Mouse (Mus musculus) heart, postnatal 14 days (tissue): ENCODE data around the gene P4ha1. TPM values are rescaled to one million over a fixed set of nuclear protein-coding genes. Genes with fewer than 3 reads are reported as not detected.

Experiments used
- DNase-seq, 2 experiments: peaks; one replicate each; pipeline ENCODE4 v3.0.0; 2021 to 2022
- intact Hi-C: fragments of 180-260 bp; cut with DNase I; formaldehyde crosslinking; loops from one replicate; pipeline ENCODE4 v1.15.1; 2025
- total RNA-seq, 2 experiments: library from RNA; stranded (reverse); gene quantifications; 2 replicates each; pipeline ENCODE4 v1.2.3; 2021

P4ha1 gene
- total RNA-seq, 2 experiments from 2014 or later, result 24.5 to 34.7 TPM

- DNase-seq, result no peak
- intact Hi-C loops, result loop anchor here (2.0 kb wide), 1 partner anchor 47 kb away; no protein-coding TSS in a partner anchor
Observed at GRCm38 (mm10) chr10:59311881-59312280, 11.2 kb upstream of the P4ha1 start.

- intact Hi-C loops, result no loop called here
- DNase-seq, result no peak
Observed at GRCm38 (mm10) chr10:59321112-59321511, 2.0 kb upstream of the P4ha1 start.

DNA sequence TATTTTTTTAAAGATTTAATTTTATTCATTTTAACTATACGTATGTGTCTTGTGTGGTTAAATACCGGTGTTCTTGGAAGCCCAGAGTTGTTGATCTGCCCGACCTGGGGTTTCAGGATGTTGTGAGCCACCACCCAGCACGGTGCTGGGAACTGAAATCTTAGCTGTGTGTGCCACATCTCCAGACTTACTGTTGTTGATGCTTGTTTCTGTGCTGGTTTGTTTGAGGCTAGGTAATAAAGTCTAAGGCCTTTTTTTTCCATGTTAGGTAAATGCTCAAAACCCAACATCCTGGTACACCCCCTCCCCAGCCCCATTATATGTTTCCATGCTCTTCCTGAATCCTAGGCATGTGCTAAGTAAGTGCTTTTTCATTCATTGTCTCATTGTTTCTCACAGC is 825 bp upstream of the P4ha1 start:
- intact Hi-C loops, result no loop called here
- DNase-seq, result no peak

DNA sequence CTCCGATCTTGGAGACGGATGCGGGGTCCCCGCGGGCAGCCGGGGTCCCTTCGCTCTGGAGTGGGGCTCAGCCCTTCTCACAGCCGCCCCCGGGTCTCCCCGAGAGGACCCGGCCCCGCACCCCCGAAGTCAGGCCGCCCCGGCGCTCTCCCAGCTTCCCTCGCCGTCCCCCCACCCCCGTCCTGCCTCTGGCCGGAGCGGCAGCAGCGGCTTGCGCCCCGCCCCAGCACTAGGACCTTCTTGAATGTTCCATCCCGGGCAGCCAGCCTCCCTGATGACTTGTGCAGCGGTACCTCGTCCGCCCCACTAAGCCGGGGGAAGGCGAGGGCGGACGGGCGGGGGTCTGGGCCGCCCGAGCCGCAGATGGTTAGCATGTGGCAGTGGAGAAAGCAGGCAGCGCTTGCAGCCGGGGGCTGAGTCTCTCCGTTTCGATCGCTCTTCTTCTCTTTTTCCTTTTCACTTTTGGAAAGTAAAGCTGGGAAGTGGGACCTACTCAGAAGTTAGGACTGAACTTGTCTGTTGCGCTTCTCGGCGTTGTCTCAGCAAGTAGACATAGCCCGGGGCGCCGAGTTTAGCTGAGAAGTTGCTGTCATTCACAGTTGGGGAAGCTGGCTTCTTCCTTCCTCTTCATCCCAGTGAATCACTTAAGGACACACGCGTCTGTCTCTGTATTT is 529 bp downstream of the P4ha1 start:
- intact Hi-C loops, result no loop called here
- DNase-seq, result no peak

- intact Hi-C loops, result no loop called here
- DNase-seq, result peak in 1 of 2 experiments; percentile 7
Observed at GRCm38 (mm10) chr10:59324311-59325165, 1.4 kb downstream of the P4ha1 start.

DNA sequence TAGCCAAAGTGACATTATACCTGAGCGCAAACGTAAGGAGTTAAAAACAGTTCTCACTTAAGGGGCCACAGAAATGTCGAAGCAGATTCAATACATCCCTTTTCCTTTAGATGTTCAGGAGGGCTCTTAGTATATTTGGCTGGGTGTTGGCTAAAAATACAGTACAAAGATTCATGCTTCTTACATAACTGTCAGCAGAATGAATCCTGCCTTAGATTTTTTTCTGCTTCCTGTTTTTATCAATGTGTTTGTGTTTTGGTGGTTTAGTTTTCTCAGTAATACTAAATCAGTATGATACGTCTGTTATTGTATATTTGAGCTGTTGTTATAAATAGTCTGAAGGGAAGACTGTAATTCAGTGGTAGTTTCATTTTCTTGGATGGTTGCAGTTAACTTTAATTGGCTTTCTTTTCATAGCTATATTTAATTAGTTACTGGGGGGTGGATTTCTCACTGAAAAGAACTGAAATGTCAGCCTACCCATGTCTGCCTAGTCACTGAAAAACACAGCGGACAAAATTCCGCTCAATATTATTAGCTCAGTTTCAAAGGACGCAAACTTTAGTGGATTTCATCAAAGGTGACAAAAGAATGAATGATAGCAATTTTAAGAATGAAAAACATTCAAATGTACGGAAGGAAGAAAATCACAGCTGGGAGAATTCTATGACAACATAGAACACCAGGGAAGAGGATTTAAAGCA is 3.7 kb downstream of the P4ha1 start:
- no peak for DNase-seq
- intact Hi-C loops, result no loop called here

GRCm38 (mm10) chr10:59327316-59327710 is 4.2 kb downstream of the P4ha1 start:
- no peak for DNase-seq
- intact Hi-C loops, result no loop called here

- intact Hi-C loops, result no loop called here
- no peak for DNase-seq
Observed at GRCm38 (mm10) chr10:59331546-59332256, 8.6 kb downstream of the P4ha1 start.

DNA sequence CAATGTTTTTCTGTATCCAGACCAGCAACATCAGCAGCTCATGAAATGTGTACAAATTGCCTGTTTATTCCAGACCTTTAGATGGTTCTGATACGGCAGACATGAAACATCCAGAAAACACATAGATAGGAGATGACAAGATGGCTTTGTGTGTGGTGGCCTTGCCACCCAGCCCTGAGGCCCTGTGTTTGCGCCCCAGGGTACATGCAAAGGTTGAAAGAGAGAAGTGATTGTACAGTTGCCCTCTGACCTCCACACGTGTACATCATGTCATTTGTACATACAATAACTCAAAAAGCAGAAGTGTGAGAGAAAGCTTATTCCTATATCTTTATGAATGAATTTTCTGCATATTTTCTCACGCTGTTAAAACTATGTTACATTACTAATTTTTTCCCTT is 10.3 kb downstream of the P4ha1 start:
- intact Hi-C loops, result no loop called here
- no peak for DNase-seq

DNA sequence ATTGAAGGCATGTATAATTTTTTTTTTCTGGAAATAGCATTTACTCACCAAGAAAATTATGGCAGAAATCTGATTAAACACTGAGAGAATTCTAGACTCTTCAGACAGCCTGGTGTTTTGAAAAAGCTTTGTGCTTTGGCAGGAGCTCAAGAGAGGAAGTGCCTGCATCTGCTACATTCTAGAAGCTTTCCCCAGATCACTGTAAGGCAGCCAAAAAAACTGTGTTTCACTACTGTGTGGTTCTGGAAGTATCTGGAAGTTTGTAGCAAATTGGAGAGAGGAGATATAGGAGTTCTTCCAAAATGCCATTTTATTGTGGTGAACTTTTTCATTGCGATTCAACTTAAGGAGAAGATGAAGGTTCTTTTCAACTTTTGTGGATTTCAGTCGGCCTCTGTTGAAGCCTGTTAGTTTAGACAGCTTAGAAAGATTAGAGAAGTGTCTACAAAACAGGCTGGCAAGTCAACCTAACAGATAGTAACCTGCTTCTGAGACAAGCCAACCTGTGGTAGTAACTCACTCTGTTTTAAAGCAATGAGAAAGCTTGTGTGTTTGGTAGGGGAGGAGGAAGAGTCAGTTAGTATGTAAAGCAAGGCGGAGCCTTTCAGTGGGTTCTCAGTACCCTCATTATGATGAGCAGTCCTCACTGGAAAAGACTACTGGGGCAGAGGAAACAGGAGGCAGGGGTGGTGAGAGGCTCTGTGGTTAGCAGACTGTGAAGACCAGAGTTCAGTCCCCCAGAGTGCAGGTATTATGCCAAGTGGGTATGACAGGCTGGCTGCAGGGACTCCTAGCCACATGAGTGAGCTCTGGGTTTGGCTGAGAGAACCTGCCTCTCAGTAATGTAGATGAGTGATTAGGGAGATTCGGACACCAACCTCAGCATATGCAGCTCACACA is 12.1 kb downstream of the P4ha1 start:
- DNase-seq, result peak; percentile 37 to 63
- intact Hi-C loops, result no loop called here

GRCm38 (mm10) chr10:59336124-59336523 is 13.0 kb downstream of the P4ha1 start:
- no peak for DNase-seq
- intact Hi-C loops, result no loop called here

DNA sequence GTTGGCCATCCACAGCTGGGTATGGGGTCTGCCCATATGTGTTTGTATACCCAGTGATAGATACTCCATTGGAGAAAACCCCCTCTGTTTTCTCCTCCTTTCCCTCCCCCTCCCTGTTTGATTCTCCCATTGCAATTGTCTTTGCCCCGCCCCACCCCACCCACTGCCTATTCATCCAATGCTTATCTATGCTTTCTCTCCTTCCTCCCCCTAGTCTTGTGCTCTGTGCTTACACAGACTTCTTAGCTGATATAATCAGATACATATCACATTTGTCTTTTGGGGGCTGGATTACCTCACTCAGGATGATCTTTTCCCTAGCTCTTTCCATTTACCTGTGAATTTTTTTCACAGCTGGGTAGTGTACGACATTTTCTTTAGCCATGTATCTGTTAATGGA is 23.5 kb downstream of the P4ha1 start:
- no peak for DNase-seq

DNA sequence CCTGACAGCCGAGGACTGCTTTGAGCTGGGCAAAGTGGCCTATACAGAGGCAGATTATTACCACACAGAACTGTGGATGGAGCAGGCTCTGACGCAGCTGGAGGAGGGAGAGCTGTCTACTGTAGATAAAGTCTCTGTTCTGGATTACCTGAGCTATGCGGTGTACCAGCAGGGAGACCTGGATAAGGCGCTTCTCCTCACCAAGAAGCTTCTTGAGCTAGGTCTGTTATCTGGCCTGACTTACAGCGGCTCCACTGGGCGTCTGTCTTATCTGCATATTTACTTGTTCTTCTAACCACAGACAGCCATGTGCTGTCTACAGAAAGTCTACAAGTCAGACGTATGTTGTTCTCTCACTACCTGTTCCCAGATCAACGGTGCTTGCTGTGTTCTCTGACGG is 25.1 kb downstream of the P4ha1 start:
- DNase-seq, result no peak
- intact Hi-C loops, result no loop called here

More for the DNA sequence above, 23.5 kb downstream of the P4ha1 start:
- intact Hi-C loops, result no loop called here

DNA sequence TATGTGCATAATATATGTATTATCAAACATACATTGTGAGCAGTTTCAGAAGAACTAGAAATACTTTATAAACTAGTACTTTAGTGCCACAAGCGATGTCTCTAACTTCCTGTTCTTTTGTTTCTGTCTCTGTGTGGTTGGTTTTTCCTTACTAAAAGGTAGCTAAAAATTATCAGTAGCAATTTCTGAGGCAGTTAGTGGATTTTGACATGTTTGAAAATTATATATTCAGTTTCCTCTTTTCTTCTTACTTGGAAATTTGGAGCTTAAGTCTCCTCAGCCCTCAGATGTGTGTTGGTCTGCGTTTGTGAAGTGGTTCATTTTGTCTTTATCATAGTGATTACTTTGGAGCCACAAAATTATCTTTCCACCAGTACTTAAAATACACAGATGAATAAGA is 26.4 kb downstream of the P4ha1 start:
- intact Hi-C loops, result no loop called here
- no peak for DNase-seq

DNA sequence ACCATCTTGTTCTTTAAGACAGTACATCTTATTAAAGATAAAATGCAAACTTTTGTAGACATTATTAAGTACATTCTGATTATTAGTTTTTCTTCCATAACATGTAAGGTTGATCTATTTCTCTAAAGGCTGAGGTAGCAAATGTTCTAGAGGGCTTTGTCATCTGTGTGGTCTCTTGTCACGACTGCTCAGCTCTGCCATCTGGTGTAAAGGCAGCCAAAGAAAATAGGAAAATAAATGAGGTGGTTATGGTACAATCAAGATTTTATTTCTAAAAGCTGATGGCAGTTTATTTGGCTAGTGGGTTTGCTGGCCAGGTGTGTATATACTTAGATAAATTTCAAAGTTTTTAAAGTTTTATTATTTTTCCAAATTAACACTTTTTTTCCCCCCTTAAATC is 30.0 kb downstream of the P4ha1 start:
- DNase-seq, result no peak
- intact Hi-C loops, result loop anchor here (10.0 kb wide), 1 partner anchor 248 kb away; no protein-coding TSS in a partner anchor

DNA sequence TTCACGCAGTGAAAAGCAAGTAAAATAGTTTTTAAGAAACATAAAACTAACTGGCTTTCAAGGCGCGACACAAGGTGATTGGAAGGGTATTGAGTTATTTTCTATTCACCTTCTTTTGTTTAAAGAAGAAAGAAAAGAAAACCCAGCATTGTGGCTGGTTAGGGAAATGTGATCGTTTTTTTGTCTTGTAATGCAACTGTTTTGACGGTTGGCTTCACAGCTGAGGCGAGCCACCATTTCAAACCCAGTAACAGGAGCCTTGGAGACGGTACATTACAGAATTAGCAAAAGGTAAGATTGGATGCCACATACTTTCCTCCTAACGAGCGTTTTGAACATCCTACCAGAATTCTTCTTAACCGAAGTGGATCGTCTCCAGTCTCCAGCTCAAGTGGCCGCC is 31.0 kb downstream of the P4ha1 start:
- intact Hi-C loops, result loop anchor here (2.0 to 10.0 kb wide), 2 partner anchors 57 to 249 kb away; no protein-coding TSS in a partner anchor

GRCm38 (mm10) chr10:59355020-59355419 is 31.9 kb downstream of the P4ha1 start:
- no peak for DNase-seq
- intact Hi-C loops, result loop anchor here (2.0 to 10.0 kb wide), 3 partner anchors 58 to 250 kb away; no protein-coding TSS in a partner anchor

More for the DNA sequence above, 31.0 kb downstream of the P4ha1 start:
- DNase-seq, result no peak

DNA sequence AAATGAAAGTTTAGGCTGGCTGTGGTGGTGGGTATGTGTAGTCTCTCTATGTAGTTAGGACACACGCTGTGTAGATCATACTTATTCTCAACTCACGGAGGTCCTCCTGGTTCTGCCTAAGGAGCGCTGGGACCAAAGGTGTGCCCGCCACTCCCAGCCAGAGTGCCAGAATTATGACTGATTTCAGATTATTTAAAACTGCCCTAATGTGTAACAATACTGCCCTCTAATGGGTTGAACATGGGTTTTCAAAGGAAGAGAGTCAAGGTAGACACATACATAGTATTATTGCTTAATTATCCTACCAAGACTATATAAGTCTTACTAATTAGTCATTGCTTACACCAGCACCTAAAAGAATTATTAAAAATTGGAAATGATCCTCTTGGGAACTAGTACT is 35.6 kb downstream of the P4ha1 start:
- intact Hi-C loops, result loop anchor here (1.0 to 10.0 kb wide), 4 partner anchors 48 to 254 kb away; no protein-coding TSS in a partner anchor

GRCm38 (mm10) chr10:59363208-59363607 is 40.1 kb downstream of the P4ha1 start:
- intact Hi-C loops, result no loop called here
- no peak for DNase-seq

More for the DNA sequence above, 35.6 kb downstream of the P4ha1 start:
- DNase-seq, result peak in 1 of 2 experiments; percentile 7
